Mouse (Mus musculus): ENCODE data around the gene Krtap9-3.

DNA sequence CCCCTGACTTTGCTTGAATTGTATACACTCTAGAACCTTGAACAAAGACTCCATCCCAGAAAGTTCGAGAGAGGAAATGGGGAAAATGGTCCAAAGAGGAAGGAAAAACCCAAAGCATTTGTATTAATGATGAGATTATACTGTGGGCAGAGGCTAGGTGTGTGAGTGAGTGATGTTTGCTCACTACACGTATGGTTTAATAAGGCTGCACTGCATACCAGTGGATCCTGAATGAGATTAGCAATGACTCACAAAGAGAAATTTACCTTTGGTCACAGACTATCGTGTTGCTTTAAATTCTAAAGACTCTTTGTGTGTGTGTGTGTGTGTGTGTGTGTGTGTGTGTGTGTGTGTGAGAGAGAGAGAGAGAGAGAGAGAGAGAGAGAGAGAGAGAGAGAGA lies 33.0 kb upstream of the Krtap9-3 start:
- no peak for TF ChIP-seq CTCF (IDR thresholded peaks at IDR 0.05; ENCODE audit: low read depth, low read length)
- no peak for TF ChIP-seq POLR2AphosphoS5 (IDR thresholded peaks at IDR 0.05; ENCODE audit: insufficient replicate concordance, low read depth, low read length)
